Mouse (Mus musculus): ENCODE measurements at regions not wholly inside any gene's neighbourhood (a gene's known extent, or its start where the extent isn't known, plus 50 kb on each side); places are given as distances from the start of the nearest gene placed in this dataset.

DNA sequence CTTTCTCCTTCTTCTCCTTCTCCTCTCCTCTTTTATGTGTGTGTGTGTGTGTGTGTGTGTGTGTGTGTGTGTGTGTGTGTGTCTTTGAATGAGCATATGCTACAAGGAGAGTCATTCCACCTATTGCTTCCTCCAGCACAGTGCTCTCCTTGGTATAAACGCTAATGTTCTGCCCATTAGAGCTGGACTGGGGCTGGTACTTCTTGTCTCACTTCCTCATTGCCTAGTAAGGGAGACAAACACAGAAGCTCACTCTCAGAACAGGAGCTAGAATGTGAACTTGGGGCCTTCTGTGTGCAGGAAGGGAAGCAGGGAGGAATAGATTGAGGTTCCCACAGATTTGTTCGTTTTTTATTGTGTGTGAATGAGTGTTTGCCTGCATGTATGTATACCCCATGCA lies 54.9 kb upstream of the Shb start:
- no peak for DNase-seq (ENCODE audit: low read depth, low spot score)

- DNase-seq (ENCODE audit: low read depth, low spot score), result no peak
These were observed 54.0 kb upstream of the Shb start for GRCm38 (mm10) chr4:45586310-45586709.

GRCm38 (mm10) chr4:45585188-45585820 lies 53.0 kb upstream of the Shb start:
- no peak for DNase-seq (ENCODE audit: low read depth, low spot score)

- DNase-seq (ENCODE audit: low read depth, low spot score), result no peak
These were observed 51.7 kb upstream of the Shb start for GRCm38 (mm10) chr4:45583966-45584365.

GRCm38 (mm10) chr4:45582496-45582895 lies 50.2 kb upstream of the Shb start:
- no peak for DNase-seq (ENCODE audit: low read depth, low spot score)
